Mouse (Mus musculus) brain, embryonic 18.5 days (tissue): ENCODE results near the gene Gm21904.
"Not testable (repeated sequence)": the region's sequence is repeated elsewhere in the genome, so short reads cannot be mapped to it uniquely, and the experiment has no call there.

Source experiments
- DNase-seq: peaks from one replicate; pipeline ENCODE4 v3.0.0-alpha.2; 2012; ENCODE audit warnings: low read depth, low spot score

Gm21904 gene

GRCm38 (mm10) chrY:17846166-17846565 lies at the start of gene Gm21904:
TSS of gene Gm21904 (minus strand) at chrY:17846266.
- not testable (repeated sequence) for DNase-seq

GRCm38 (mm10) chrY:17874441-17874840 lies 28.4 kb upstream of the Gm21904 start, which contains the start of the genes Gm20772 and Gm20831:
TSS of gene Gm20772 (plus strand) at chrY:17874741.
TSS of gene Gm20831 (plus strand) at chrY:17874741.
- DNase-seq: not testable (repeated sequence)
